Mouse (Mus musculus) fibroblast of lung, adult 2 months (primary cell): ENCODE data around the gene Echdc3.

Experiments used
- DNase-seq: peaks from one replicate; pipeline ENCODE4 v3.0.0-alpha.2; 2011; ENCODE audit warnings: low read depth

Echdc3 gene

GRCm38 (mm10) chr2:6167843-6168558 is 44.8 kb downstream of the Echdc3 start:
- peak; percentile 66 for DNase-seq

DNA sequence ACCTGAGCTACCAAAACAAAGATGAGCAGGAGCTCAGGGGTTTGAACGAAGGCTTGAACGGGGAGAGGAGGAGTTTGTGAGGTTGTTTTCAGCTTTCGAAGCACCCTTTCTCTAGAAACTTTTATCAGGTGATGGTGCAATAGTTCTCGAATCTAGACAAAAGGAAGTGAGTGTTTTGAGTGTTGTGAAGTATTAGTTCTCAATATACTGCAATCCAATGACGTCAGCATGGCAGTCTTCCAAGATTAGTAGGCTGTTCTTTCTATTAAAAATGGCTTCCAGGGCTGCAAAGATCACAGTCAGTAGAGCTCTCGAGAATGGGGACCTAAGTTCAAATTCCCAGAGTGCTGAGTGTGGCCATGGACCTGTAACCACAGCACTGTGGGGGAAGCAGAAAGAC is 47.1 kb downstream of the Echdc3 start:
- no peak for DNase-seq

GRCm38 (mm10) chr2:6164606-6165290 is 48.1 kb downstream of the Echdc3 start:
- no peak for DNase-seq

- no peak for DNase-seq
Observed at GRCm38 (mm10) chr2:6162366-6163040, 50.3 kb downstream of the Echdc3 start.

DNA sequence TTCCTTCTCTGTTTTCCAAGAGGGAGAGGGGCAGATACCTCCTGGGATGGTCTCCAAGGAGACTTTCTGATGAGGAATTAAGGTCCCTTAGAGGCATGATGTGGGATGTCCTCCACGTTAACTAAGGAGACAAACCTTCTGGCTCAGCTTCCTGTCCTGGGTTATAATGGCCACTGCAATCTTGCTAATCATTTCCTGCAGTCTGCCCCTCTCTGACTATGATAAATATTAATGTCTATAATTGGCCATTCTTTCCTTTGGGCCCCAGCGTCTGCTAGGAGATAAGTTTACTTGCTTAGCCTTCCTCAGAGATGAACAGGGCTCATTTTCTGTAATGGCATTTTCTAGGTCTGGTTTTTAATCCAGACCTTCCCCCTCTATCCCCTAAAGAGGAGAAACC is 53.1 kb downstream of the Echdc3 start:
- no peak for DNase-seq

DNA sequence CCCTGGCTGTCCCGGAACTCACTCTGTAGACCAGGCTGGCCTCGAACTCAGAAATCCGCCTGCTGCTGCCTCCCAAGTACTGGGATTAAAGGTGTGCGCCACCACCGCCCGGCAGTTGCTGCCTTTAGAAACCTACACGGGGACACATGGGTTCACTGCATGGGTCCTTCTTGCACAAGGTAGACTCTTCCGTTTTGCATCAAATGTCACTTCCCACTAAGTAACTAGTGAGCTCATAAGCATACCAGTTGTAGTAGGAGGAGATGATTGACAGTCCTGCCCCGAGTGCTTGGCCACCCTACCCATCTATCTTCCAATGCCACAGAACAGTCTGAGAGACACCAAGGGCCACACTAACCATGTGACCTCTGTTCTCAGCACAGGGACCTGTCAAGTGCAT is 53.6 kb downstream of the Echdc3 start:
- DNase-seq: no peak

DNA sequence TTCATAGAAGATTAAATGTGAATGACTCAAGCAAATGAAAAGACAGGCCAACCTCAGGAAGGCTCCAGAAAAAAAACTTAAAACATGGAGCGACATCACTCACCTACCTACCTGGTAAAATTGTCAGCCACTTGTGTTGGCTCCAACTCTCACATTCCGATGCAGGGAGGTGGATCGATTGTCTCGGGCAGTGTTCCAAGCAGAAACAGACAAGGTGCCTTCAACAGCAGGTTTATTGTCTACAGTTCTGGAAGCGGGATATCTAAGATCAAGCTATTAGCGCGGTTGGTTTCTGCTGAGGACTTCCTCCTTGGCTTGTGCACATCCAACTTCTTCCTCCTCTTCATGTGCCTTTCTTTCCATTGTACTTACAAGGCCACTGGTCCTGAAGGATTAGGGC is 55.2 kb downstream of the Echdc3 start:
- no peak for DNase-seq

DNA sequence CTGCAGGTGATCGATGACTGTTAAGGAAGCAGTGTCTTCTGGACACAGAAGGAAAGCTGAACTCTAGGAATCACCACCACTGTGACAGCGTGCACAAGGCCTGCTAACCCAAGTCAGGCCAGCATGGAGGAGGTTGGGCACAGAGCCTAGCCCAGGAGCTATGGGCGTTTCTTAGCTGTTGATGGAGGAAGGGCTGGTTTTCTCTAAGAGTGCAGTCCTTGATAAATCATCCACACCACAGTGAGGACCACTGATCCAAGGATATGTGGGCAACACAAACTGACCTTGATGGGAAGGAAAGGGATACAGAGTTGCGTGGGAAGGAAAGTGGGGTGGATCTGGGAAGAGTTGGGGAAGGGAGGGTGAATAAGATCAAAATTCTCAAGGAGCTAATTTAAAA is 55.6 kb downstream of the Echdc3 start:
- DNase-seq: no peak

DNA sequence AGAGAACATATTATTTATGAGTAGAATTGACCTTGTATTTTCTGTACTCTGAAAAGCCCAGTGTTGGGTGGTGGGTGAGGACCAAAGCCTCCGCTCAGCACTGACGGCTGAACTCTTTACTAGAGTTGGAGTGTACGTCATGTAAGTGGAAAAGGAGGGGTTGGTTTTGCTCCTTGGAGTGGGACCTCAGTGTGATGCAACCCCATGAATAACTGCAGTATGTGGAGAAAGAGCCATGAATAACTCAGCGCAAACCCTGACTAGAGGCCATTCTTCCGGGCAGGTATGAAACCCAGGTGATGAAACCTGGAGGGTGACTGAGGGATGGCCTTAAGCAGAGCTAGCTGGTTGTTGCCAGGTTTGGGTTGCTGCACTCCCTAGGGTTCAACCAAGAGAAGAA is 63.0 kb downstream of the Echdc3 start:
- DNase-seq: no peak

DNA sequence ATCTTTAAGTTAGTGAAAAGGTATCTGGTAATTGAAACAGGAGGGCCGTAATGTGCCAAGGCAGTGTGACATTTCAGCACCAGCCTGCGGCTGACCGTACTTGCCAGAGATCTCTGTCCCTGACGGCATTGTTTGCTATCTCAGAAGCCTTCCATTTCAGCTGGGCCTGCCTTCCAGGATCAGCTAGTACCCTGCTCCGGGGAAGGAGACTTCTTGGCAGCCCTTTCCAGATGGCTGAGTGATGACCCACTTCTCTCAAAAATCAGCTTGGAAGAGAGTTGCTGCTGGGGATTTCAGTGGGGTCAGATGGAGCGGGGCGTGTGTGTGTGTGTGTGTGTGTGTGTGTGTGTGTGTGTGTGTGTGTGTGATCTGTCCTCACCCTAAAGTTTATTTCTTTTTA is 65.9 kb downstream of the Echdc3 start:
- DNase-seq: no peak

DNA sequence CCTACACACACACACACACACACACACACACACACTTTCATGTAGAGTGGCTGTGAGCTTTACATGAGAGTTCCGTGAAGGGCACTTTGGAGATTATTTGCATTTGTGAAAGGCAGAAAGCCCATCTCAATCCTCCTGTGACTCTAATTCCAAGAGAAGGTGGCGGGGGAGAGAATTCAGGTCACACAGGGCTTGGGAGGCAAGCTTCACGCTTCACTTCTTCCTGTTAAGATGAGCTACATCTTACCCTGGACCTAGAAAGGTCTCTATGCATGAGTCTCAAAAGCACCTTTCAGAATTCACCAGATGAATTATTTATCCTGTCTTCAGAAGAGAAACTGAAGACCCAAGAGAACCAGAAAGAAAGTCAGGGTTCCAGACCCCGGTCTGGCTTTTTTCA is 66.6 kb downstream of the Echdc3 start:
- DNase-seq: no peak

DNA sequence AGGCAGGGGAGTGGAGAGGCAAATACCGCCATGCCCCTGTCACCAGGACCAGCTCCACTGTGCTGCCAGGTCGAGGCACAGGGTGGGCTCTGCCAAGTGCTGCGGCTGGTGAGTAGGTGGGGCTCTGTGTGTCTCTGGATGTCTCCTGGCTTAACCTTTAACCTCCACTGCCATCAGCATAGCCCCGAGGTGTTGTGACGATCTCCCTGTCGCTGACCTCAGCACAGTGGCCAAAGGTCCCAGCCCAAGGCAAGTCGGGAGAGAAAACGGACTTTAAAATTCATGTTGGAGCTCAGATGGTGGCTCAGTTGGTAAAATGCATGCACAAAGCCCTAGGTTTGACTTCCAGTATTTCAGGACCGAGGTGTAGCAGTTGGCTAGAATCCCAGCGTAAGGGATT is 67.2 kb downstream of the Echdc3 start:
- no peak for DNase-seq

DNA sequence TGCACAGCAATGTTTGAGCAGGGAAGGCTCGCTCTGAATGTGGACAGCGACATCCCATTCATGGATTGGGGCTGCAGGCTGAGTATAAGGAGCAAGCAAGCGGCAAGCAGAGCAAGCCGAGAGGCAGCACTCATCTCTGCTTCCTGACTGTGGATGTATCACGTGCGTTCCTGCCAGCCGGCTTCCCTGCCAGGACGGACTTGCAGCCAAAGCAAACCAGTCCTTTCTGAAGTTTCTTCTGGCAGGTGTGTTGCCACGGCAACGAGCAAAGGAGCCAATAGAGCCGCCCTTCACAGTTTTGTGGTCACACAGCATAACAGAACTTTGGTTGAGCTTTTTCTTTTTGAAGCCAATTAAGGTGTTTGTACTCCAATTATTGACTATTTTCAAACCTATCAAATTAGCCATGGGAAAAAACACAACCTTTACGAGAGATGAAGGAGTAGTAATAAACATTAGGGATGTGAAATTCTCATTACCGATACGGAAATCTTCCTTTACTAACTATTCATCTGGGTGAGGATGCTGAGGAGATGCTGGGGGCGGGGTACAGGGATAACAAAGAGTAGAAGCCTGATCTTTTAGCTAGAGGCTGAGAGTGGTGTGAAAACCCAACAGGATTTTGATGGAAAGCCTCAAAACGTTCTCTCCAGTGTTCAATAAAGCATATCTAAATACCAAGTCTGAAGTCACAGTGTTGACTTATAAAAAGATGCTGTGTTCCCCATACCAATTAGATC is 69.7 kb downstream of the Echdc3 start:
- no peak for DNase-seq

GRCm38 (mm10) chr2:6140572-6141161 is 72.2 kb downstream of the Echdc3 start:
- no peak for DNase-seq
